Mouse (Mus musculus): ENCODE measurements around the gene Mab21l1.

Mab21l1 gene

GRCm38 (mm10) chr3:55782056-55782687 lies at the start of gene Mab21l1:
Gene Mab21l1 (plus strand): TSS chr3:55782510.
- peak; percentile 14 for DNase-seq

DNA sequence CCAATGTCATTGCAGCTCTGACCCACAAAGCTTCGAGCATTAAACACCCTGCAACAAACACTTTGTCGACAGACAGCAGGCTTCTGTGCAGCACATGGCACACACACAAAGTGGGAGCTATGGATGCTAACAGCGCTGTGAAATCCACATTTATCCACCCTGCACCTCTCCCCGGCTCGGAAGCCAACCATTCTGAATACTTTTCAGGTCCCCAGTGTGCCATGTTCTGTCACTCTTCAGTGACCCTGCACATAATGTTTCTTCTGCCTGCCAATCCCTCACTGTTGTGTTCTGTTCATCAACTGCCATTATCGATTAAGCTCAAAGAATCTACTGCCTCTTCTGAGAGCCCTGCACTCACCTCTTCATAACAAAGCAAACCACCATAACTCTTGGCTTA lies 48.6 kb upstream of the Mab21l1 start:
- no peak for DNase-seq

- DNase-seq = no peak
Observed at GRCm38 (mm10) chr3:55741428-55741827, 40.9 kb upstream of the Mab21l1 start.

DNA sequence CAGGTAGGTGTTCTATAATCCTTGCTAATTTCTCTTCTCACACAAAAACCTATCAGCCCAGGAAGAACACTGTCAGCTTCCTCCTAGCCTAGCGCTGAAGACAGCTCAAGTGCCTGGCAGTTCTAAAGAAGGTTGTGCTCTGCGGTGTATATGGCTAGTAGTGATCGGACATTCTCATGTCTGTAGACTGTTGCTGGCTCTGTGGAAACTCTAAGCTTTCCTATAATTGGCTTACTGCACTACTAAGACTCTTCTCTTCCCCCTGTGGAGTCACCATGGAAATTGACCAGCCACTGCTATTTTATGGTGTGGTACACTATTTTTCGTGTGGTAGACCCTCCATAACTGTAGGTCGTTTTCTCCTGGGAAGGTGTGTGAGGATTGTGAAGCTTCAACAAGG lies 40.1 kb upstream of the Mab21l1 start:
- no peak for DNase-seq

GRCm38 (mm10) chr3:55742654-55743053 lies 39.7 kb upstream of the Mab21l1 start:
- DNase-seq = no peak

DNA sequence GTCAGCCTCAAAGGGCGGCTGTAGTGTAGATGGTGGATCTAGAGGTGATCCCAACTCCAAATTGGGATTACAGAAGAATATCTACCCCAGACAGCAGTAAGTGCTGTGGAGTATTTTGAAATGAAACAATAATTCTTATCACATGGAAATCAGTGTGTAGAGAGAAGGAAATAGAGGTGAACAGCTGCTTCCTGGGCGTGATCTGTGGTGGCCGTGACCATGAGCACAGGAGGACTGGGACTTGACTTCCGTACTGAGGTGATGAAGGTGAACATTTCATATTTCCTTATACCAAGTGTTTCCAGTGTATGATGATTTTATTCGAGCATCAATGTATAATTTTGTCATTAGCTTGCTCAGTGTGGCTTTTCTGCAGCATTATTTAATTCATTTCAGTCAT lies 38.4 kb upstream of the Mab21l1 start:
- DNase-seq = no peak

DNA sequence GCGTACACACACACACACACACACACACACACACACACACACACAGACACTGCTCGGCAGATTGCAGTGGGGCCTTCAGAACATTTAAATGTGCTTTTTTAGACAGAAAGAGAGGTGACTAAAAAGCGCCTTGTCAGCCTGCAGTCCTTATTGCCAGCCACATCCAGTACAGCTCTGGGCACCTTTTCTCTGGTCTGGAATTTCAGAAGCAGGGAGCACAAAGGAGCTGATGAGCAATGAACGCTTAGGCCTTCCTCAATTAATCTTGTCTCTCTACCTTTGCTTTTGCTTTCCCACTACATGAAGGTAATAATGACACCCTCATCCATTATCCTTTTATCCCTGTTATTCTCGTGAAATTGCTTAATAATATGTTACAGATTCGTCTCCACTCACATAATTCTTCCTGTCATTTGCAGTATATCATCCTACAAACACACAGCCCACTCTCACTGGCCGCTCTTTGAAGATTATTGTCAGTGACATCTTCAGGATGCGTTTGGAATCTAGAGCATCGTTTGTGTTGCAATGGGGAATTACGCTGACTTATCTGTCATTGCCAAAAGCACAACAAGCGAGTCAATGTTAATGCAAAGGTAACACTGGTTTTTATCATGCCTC lies 31.8 kb upstream of the Mab21l1 start:
- DNase-seq = no peak

GRCm38 (mm10) chr3:55751363-55751762 lies 30.9 kb upstream of the Mab21l1 start:
- DNase-seq = no peak

DNA sequence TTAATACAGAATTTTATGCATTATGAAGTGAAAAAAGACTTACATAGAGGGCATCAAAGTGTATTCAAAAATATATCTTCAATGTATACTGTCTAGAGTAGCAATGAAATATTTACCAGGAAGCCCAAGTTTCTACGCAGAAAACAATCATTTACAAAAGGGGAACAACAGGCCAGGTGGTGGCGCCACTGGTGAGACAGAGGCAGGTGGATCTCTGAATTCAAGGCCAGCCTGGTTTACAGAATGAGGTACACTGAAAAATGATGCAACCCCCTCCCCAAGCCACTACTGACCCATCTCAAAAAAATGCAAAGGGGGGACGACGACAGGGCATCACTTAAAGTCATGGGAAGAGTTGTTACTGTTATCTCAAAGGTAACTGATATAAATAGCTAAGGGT lies 29.8 kb upstream of the Mab21l1 start:
- no peak for DNase-seq

DNA sequence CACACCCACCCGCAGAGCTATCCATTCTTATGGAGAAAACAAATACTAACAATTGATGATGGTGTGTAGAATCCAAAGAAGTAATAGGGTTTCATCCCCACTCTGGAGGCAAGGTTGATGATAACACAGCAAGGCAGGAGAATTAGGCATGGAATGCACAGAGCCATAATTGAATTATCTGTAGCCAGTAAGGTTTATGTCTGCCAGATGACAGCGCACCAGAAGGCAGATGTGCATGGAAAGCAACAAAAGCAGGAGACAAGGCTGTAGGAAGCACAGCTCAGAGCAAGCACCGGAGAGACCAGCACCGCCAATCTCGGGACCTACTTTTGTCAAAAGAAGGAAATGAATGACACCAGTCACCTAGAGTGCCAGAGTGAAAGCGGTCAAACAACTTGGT lies 28.4 kb upstream of the Mab21l1 start:
- no peak for DNase-seq

DNA sequence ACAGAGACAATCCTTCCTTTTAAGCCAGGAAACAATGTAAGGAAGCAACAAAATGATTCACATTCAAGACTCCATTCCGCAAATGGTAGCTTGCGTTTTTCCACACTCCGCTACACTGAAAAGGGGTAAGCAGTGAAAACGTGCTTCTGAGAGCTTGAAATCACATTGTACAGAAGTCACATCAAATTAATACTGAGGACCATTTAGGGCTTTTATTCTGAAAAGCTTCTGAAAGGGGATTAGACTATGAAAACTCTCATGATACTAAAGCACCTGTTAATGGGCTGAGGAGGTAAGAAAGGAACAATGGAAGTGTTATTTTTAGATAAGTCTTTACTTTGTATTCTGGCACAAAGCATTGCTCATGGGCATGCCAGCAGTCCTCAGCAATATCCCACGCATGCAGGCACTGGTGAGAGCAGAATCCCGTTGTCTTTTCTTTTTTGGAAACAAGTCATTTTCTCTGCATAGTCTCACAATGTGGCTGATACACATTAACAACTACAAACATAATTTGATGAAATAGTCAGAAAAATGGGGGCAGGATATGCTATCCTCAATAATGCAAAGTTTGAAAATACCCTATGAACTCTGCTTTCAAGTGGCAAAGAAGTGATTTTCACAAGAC lies 27.2 kb upstream of the Mab21l1 start:
- no peak for DNase-seq

DNA sequence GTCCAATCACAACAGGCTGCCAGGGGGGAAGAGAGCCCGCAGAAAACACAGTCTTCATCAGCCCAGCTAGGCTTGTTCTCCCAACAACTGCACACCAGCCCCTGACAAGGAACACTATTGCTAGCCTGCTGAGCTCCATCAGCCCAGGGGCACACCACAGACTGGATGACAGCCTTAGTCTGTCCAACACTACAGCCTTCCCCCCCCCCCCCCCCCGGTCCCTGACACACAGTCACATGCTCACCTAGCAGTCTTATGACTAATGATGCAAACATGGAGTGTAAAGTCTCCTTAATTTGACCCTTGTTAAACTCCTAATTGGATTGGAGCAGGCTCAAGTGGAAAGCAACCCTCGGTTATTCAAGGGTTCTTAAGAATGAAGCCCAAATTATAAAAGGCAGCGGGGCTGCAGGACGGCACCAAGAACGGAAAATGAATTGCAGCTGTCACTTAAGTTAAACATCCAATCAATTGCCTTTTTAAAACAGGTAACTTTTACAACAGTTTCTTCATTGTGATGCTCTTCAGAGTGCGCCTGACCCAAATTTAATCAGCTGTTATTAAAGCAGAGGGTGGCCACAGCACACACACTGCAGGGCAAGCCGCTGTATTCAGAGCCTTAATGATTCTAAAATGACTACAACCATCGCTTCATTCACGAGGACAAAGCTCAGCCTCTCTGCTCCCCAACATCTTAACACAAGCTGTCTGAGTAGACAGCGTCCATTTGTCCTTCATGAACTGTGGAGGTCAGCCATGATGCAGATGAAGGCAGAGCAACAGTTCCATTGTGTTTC lies 26.3 kb upstream of the Mab21l1 start:
- DNase-seq = no peak

- DNase-seq = no peak
Observed at GRCm38 (mm10) chr3:55756602-55757190, 25.6 kb upstream of the Mab21l1 start.

GRCm38 (mm10) chr3:55758297-55758696 lies 24.0 kb upstream of the Mab21l1 start:
- DNase-seq = no peak

DNA sequence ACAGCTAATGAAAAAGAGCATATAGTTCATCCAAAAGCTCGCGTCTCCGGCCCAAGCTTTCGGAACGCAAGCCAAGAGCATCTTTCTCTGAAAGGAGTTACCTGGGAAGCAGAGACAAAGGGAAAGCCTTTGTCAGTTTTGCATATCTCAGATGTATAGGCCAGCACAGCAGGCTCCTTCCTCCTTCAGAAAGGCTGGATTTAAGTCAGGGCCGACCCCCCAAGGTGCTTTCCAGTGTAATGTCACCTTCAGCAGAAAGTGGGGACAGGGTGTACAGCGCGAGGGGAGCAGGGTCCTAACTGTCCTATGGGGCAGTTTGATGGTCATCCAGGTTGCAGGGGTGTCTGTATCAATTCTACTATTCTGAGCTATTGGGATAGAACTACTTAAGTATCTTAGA lies 18.7 kb upstream of the Mab21l1 start:
- no peak for DNase-seq

DNA sequence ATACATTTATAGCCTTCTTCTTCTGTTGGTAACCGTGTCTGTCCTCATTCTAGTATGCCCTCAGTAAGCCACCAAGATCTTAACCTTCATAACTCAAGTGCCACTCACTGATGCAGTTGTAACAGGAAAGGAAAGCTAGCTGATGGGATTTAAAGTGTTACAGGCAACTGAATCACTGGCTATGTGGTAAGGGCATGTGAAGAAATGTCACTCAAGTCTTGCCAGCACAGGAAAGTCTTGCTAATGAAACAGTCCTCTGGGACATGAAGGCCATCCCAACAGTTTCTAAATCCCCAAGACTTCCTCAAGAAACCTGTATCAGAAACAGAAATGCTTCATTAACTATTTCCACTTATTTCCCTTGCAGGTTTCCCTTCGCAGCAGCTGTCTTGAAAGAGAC lies 13.7 kb upstream of the Mab21l1 start:
- no peak for DNase-seq

DNA sequence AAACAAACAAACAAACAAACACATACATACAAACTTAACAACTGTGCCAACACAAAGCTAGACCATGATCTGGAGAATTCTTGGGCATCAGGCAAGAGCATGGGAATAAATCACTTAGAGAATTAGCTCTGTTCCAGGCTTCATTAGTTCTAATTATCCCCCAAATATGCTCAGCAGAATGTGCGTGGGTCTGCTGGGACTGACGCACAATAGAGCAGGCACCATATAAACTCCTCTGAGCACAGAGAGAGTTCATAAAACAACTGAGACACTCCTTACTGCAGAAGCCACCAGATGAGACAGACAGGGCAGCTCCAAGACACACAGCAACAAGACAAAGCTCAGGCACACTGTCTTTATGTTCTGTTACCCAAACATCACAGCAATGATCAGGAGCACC lies 13.0 kb upstream of the Mab21l1 start:
- DNase-seq = no peak

DNA sequence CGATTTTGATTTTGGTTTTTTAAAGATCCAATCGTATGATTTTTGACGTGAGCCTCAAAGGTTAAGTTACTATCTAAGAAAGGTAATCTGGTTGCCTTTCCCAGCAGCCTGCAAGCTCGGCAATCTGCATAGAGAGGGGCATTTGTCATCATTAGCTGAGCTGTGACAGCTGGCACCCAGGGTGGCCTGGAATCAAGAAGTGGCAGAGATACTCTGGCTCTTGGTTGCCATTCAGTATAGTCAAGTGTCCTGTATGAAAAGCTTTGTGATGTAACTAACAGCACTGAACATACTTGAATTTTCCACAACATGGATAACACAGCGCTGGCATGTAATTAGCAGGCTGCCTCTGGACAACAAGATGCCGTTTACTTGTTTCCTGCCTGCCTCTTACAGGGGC lies 8.1 kb upstream of the Mab21l1 start:
- DNase-seq = no peak

- DNase-seq = no peak
Observed at GRCm38 (mm10) chr3:55775245-55775644, 7.1 kb upstream of the Mab21l1 start.

- no peak for DNase-seq
Observed at GRCm38 (mm10) chr3:55775753-55776152, 6.6 kb upstream of the Mab21l1 start.

GRCm38 (mm10) chr3:55777501-55777900 lies 4.8 kb upstream of the Mab21l1 start:
- DNase-seq = no peak

GRCm38 (mm10) chr3:55778764-55779730 lies 3.3 kb upstream of the Mab21l1 start:
- no peak for DNase-seq
